Mouse (Mus musculus) layer of hippocampus, postnatal 10 days (tissue): Measurements from ENCODE around the gene Mrap2. TPM values are rescaled to one million over a fixed set of nuclear protein-coding genes. Genes with fewer than 3 reads are reported as not detected.
"Not testable (repeated sequence)": the region's sequence is repeated elsewhere in the genome, so short reads cannot be mapped to it uniquely, and the experiment has no call there.

Experiments
- DNase-seq, 2 experiments: peaks; one replicate each; pipeline ENCODE4 v3.0.0; 2021; ENCODE audit warnings: low spot score in 2 of 2
- long read RNA-seq: library from polyadenylated mRNA; stranded (forward); transcript quantifications from one replicate; pipeline ENCODE4 v2.0.0, GENCODE M21; 2023
- total RNA-seq, 2 experiments: library from RNA; stranded (reverse); gene quantifications; 2 replicates each; pipeline ENCODE4 v1.2.3; 2021

The Mrap2 gene
- total RNA-seq = 1 to 10 TPM; 6.0 to 6.4 TPM
- long read RNA-seq, partial matches to known transcripts = 1 of 3 reads
- long read RNA-seq, other reads (novel, unspliced or antisense) = 2 of 3 reads

DNA sequence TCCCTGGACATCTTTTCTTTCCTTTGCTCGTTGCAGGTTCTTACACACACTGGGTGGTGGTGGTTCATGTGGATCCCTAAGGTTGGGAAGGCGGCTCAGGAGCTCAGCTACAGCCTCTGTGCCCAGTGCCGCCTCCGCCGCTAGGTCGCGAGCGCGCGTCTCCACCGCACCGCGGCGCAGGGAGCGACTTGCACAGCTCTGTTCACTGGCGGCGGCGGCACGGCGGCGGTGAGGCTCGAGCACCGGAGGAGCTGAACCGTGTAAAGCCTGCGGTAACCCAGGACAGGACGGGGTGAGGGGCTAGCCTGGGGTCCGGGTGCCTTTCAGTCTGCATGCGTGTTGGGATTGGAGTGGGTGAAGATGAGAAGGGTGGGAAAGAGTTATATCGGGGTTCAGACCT lies at the start of gene Mrap2:
Gene Mrap2, plus strand, starts transcription at position 201 of the 400 bp plus-strand sequence.
- peak; percentile 62 to 73 for DNase-seq

- peak; percentile 22 to 30 for DNase-seq
Observed at GRCm38 (mm10) chr9:87097989-87098388, 46.1 kb upstream of the Mrap2 start.

- DNase-seq = no peak
Observed at GRCm38 (mm10) chr9:87115019-87115418, 29.1 kb upstream of the Mrap2 start.

- DNase-seq = peak; percentile 10 to 16
Observed at GRCm38 (mm10) chr9:87115456-87115931, 28.6 kb upstream of the Mrap2 start.

DNA sequence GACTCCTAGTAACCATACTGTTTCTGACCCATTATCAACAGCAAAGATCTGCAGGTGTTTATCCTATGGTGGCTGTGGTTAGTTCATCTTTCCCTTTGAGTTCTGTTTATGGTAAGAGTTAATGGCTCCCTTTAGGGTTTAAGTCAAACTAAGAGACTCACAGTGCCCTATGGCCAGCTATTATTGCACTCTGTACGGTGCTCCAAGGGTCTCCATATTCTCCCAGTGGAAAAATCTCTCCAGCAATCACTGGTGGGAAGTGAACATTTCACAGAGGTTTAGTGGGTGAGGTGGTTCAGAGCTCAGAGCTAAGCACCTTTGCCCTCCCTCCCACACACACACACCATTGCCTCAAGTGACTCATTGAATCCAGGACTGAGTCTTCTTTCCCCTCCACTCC lies 28.1 kb upstream of the Mrap2 start:
- DNase-seq = no peak

- DNase-seq = no peak
Observed at GRCm38 (mm10) chr9:87118996-87119395, 25.1 kb upstream of the Mrap2 start.

DNA sequence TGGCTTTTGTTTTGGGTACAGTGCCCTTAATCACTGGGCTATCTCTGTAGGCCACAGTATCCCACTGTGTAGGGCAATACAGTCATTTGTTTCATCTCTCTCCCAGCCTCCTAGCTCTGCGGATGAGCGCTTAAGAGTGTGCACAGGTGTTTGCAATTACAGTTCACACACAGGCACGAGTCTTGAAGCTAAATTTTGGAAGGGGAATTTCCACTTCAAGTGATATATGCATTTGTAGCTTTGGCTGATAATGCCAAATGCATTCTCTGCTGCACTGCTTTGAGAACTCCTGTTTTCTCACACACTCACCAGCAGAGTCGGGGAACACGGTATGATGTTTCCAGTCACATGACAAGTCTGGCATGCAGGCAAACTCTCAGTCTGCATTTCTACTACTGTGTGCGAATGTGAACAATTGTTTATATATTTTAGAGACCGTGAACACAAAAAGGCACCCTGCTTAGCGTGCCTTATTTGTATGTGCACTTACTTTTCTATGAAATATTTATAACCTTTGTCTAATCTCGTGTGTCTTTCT lies 22.1 kb upstream of the Mrap2 start:
- DNase-seq = no peak

DNA sequence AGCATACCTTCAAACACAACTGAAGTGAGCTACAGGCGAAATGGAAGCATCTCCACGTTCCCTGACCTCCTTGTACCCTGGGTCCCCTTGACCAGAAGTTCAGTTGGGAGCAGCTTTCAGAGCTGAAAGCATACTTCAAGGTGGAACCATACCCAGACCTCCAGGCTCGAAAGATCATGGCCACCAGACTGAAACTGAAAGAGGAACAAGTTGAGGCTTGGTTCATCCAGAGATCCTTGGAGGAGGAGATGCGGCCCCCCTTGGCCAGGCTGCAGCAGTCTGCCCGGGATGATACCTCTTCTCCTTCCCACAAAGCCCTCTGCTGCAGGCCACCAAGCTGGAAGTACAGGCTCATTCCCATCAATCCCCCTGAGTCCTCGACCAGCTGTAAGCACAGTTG lies 17.1 kb upstream of the Mrap2 start:
- not testable (repeated sequence) for DNase-seq

- peak; percentile 18 to 32 for DNase-seq
Observed at GRCm38 (mm10) chr9:87135765-87136558, 8.1 kb upstream of the Mrap2 start.

- DNase-seq = no peak
Observed at GRCm38 (mm10) chr9:87143076-87143475, 1.0 kb upstream of the Mrap2 start.

GRCm38 (mm10) chr9:87144532-87144931 lies 426 bp downstream of the Mrap2 start:
- peak; percentile 17 to 28 for DNase-seq

DNA sequence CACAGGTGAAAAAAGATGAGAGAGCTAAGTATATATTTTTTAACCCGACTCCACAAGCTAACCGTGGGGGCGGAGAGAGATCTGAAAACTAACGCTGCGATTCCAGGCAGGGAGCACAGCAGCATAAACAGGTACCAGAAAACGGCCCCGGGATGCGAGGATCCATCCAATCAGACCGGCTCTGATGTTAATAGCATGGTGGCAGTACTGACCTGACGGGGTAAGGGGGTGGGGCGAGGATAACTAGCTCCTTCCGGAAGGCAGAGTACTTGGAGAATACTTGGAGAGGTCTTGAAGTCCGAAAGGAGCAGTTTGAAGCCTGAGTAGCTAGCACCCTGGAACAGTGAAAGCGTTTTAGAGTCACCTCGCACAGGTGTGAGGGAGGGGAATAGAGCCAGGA lies 1.1 kb downstream of the Mrap2 start:
- no peak for DNase-seq

- DNase-seq = no peak
Observed at GRCm38 (mm10) chr9:87145671-87146070, 1.6 kb downstream of the Mrap2 start.

GRCm38 (mm10) chr9:87146400-87146799 lies 2.3 kb downstream of the Mrap2 start:
- no peak for DNase-seq

DNA sequence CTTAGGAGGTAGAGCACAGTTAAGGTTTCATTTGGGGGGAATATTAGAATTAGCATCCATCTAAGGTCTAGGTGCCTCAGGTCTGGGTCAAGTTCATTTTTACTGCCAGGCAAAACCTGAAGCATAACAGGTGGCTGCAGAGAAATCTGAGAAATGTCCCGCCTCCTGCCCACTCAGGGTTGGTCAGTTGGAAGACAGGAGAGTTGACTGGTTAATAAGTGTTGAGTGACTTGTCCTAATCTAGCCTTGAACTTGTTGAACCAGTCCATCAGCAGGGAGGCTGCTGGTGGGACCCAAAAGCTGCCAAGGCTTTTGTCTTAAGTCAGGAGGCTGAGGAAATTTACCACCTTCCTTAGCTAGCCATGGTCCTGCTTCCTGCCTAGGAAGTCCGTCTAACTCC lies 3.8 kb downstream of the Mrap2 start:
- no peak for DNase-seq

DNA sequence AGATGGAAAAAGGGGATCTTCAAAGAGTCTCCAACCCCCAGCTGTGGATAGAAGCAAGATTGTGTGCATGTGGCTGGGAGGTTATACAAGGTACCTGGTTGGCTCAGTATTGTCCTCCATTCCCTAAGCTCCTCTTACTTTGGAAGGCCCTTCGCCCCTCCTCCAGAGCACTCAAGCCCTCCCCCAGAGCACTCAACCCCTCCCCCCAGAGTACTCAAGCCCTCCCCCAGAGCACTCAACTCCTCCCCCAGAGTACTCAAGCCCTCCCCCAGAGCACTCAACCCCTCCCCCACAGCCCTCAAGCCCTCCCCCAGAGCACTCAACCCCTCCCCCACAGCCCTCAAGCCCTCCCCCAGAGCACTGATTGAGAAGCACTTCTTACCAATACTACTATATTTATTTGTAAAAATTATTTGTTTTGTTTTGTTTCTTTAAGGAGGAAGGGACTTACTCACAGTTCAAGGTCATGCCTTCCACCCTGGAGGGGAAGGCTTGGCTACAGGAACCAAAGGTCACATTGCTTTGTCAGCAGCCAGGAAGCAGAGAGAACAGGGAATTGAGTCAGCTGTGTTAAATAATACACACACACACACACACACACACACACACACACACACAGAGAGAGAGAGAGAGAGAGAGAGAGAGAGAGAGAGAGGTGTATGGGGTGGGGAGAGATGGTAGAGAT lies 8.7 kb downstream of the Mrap2 start:
- no peak for DNase-seq

DNA sequence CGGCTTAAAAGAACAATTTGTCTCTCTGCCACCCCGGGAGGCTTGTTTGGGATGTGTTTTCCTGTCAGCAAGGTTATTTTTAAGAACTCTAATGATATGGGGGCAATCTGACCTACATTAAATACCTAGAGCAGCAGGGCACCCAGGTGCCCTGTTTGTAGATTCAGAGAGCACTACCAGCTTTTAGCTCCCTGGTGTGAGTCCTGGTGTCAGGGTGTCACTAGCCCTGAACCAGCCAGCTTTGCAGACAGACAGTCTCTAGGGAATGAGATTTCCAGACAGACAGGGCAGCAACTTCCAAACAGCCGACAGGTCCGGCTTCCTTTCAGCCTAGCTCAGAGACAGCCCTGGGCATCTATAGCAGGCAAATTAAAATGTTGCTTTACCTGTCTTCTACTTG lies 18.5 kb downstream of the Mrap2 start:
- DNase-seq = no peak

DNA sequence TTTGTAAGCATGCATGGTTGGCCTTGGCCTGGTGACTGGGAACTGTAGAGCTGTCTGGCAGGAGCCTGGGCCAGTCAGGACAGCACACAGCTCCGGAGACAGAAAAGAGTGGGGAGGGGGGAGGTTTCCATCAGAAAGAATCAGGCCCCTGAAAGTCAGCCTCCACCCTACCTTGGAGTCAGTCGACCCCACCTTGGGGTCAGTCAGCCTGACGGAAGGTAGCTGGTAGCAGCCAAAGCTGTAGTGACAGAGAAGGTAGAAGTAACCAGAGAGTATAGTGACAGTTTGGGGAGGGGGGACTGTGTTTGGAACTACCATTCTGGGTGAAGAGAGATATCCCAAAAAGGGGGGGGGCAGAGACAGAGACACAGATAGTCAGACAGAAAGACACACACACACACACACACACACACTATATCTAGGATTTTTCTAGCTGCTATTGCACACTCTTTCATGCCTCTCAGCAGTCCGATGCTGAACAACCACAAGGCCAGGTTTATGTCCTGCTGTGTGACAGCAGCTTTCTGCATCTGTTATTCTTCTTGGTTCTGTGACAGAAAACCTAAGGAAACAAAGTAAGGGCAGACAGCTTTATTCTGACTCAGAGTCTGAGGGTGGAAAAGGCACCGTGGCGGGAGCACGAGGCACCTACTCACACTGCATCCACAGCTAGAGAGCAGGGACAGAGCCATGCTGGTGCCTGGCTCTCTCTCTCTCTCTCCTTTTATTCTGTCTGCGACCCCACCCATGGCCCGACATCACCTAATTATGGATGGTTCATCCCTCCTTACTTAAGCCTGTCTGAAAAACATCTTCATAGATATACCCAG lies 23.1 kb downstream of the Mrap2 start:
- DNase-seq = no peak

DNA sequence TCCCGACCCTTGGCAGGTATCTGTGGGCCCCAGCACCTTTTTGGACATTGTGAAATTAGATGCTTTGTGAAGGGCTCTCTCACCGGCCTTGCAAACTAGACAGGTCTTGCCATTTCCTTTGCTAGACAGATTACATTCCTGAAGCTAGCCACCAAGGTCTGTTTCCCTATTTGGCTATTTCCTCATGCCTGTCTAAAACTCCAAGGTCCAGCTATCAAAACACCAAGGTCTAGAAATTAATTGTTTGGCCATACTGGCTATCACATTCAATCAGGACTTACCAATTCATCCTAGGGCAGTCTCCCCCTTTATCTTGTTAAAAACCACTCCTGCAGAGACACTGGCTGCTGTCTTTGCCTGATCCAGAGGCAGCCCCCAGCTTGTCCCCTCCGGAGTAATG lies 23.9 kb downstream of the Mrap2 start:
- no peak for DNase-seq

DNA sequence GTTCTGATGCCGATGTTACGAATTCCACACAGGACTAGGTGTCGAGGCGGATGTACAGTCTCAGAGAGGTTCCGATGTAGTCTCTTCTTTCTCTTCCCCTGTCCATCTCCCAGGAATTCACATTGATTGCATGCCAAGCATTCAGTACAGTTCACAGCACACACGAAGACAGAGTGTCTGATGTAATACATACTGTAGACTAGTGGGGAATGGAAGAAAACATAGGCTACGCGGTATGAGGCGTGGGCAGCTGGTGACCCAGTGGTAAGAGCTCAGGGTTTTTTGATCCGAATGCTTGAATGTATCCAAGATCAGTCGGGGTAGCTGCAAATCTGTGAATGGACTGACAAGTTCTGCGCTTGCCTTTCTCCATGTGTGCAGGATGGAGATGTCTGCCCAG lies 25.0 kb downstream of the Mrap2 start:
- no peak for DNase-seq

DNA sequence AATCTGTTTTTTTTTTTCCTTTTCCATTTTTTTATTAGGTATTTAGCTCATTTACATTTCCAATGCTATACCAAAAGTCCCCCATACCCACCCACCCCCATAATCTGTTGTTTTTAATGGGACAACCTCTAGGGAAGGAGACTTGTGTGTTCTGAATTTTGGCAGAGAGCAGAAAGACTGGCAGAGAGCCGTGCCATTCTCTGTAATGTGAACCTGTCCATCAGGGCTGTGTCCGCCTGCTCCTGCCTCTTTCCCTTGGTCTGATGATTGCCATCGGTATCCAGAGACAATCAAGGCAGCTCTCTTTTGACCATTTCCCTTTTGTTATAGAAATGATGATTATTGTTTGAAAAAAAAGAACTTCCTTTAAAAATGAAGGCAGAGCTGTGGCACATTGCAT lies 26.8 kb downstream of the Mrap2 start:
- no peak for DNase-seq
